ENCODE assay signal across 8 mouse cellular contexts in the genomic region with DNA sequence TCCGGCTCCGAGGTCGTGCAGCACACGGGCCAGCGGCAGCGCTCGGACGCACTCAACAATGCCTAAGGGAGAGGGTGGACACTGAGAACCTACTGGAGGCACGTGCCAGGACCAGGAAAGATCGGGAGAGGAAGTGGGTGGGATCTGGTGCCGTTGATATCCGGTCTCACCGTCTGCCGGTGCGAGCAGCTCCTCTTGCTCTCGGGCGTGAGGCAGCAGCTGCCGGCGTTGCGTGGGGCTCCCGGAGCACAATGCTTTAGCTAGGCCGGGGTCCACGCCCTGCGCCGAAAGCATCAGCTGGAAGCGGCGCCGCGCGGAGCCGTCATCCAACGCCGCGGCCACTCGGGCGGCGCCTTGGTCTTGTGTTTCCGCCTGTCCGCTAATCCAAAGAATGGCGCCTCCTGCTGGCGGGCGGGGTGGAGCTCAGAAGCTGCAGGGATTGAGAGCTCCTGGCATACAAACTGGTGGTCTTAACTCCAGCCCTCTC. TPM values are rescaled to one million over a fixed set of nuclear protein-coding genes. Genes with fewer than 3 reads are reported as not detected.
A peak's percentile ranks its signal among the peaks of the same experiment; 100 is the strongest.
DNase-seq lines count a peak whose midpoint lies in the region; ATAC-seq lines count a peak whose summit lies in the region.

TSS of gene Sco2 (minus strand) at position 85 of the 487 bp plus-strand sequence.

- H3K9me3 ChIP-seq in hindbrain, embryonic 11.5 days (ENCODE audit: control insufficient read depth, low read length): no peaks in the 10 kb centered on the region

- H3K27me3 ChIP-seq in hindbrain, embryonic 11.5 days (ENCODE audit: control insufficient read depth, insufficient read depth, low read length): peaks cover 23% of the 10 kb centered on the region

- WGBS in hindbrain, embryonic 11.5 days: under 1% methylated on average over 42 of the region's 42 CpGs

- peaks cover 4% of the 10 kb centered on the region; the same call in 1 of the 2 replicates for H3K4me1 ChIP-seq in hindbrain, embryonic 11.5 days (replicated peaks; ENCODE audit: control insufficient read depth, insufficient read depth, low read length)

- H3K4me2 ChIP-seq in hindbrain, embryonic 11.5 days (replicated peaks; ENCODE audit: low read depth, low read length): peak within 1 kb of the TSS; percentile 88

- peak; percentile 92 for DNase-seq in MN1 (ENCODE audit: low spot score)
- peak; percentile 95 for DNase-seq in cerebellum, adult 9-10 months
- DNase-seq in frontal cortex, adult 2 months (ENCODE audit: extremely low spot score in 1 of 2, low spot score in 1 of 2): peak; percentile 81 to 95
- peak; percentile 98 for DNase-seq in hindbrain, embryonic 11.5 days (ENCODE audit: low spot score)
- DNase-seq in layer of hippocampus, postnatal 10 days (ENCODE audit: low spot score in 2 of 2): peak; percentile 97 to 98
- peak; percentile 96 for DNase-seq in lung, postnatal 10 days
- peak; percentile 90 for DNase-seq in ovary, postnatal 36 days (ENCODE audit: low spot score)
- peak; percentile 92 for DNase-seq in thymus, postnatal 25 days

- H3K27ac ChIP-seq in hindbrain, embryonic 11.5 days (ENCODE audit: low read depth, low read length): peak within 1 kb of the TSS; percentile 89

- H3K4me3 ChIP-seq in hindbrain, embryonic 11.5 days (ENCODE audit: low read depth, low read length): peak within 1 kb of the TSS; percentile 65

- ATAC-seq in hindbrain, embryonic 11.5 days (ENCODE audit: low FRiP score): peak; percentile 82

- H3K36me3 ChIP-seq in hindbrain, embryonic 11.5 days (ENCODE audit: control insufficient read depth, insufficient read depth, low read length): peaks cover 8% of the 10 kb centered on the region; the same call in 1 of the 2 replicates

- H3K9ac ChIP-seq in hindbrain, embryonic 11.5 days (ENCODE audit: low read depth, low read length): peak within 1 kb of the TSS; percentile 88

RNA-seq across cellular contexts. Expression of gene Sco2, which starts in this region (rescaled TPM):
- 30.0 and 30.5 TPM in 2 replicates for polyA plus RNA-seq in frontal cortex, adult 2 months (2012; rRNA removed)
- polyA plus RNA-seq in hindbrain, embryonic 11.5 days (2014; fragmentation: Nextera tagmentation; extraction: Ambion mirVana): 7.4 and 7.9 TPM in 2 replicates
- 10 to 100 TPM; 27.9 to 29.1 TPM for total RNA-seq in layer of hippocampus, postnatal 10 days (2021)

Comparison
In these comparisons a context has a peak if more than half of its experiments do, and no peak if none do; other contexts are left out.
1. Peak in every context shown above with its lines: DNase-seq, ATAC-seq, H3K4me3 ChIP-seq and H3K27ac ChIP-seq.